ENCODE assay signal across 8 mouse cellular contexts in genomic region chr6:134984748-134985147, GRCm38 (mm10). TPM values are rescaled to one million over a fixed set of nuclear protein-coding genes. Genes with fewer than 3 reads are reported as not detected.
DNase-seq lines count a peak whose midpoint lies in the region; ATAC-seq and TF ChIP-seq lines count a peak whose summit lies in the region.

No protein-coding gene starts in this region.

- DNase-seq in embryonic facial prominence, embryonic 11.5 days (ENCODE audit: low spot score) = peak; percentile 38
- DNase-seq in embryonic facial prominence, embryonic 10.5 days (ENCODE audit: low spot score) = no peak
- peak; percentile 16 to 21 for DNase-seq in B cell, adult 2 months
- peak; percentile 26 to 49 for DNase-seq in cerebellum, postnatal 25 days
- DNase-seq in lung, postnatal 36 days = peak; percentile 53
- no peak for DNase-seq in gastrocnemius, adult 18-20 months (ENCODE audit: low spot score)
- DNase-seq in adrenal gland, postnatal 4 days (ENCODE audit: low spot score in 2 of 2) = no peak

- no peak for ATAC-seq in embryonic facial prominence, embryonic 11.5 days (replicated peaks; ENCODE audit: insufficient number of reproducible peaks, low FRiP score, low TSS enrichment, low read depth)
- peak; percentile 35 for ATAC-seq in intestine, postnatal 0 days

- H3K9ac ChIP-seq in embryonic facial prominence, embryonic 11.5 days (replicated peaks; ENCODE audit: low read length) = no peak overlapping the region
- no peak overlapping the region for H3K9ac ChIP-seq in intestine, postnatal 0 days (ENCODE audit: low read depth, low read length)

- WGBS in embryonic facial prominence, embryonic 11.5 days = 69% methylated on average over 3 of the region's 3 CpGs
- 61% methylated on average over 3 of the region's 3 CpGs for WGBS in embryonic facial prominence, embryonic 10.5 days
- WGBS in intestine, postnatal 0 days = 33% methylated on average over 3 of the region's 3 CpGs

- H3K4me2 ChIP-seq in embryonic facial prominence, embryonic 11.5 days (ENCODE audit: low read depth, low read length) = no peak overlapping the region
- H3K4me2 ChIP-seq in intestine, postnatal 0 days (replicated peaks; ENCODE audit: low read depth) = peak overlapping the region; percentile 93

- H3K27ac ChIP-seq in embryonic facial prominence, embryonic 11.5 days (replicated peaks; ENCODE audit: low read depth, low read length) = no peak overlapping the region
- H3K27ac ChIP-seq in embryonic facial prominence, embryonic 10.5 days (replicated peaks) = no peak overlapping the region
- no peak overlapping the region for H3K27ac ChIP-seq in intestine, postnatal 0 days (ENCODE audit: low read depth, low read length)

- H3K36me3 ChIP-seq in embryonic facial prominence, embryonic 11.5 days (replicated peaks; ENCODE audit: control insufficient read depth, insufficient read depth, low read depth, low read length) = no peaks in the 10 kb centered on the region
- H3K36me3 ChIP-seq in embryonic facial prominence, embryonic 10.5 days (replicated peaks) = no peaks in the 10 kb centered on the region
- no peaks in the 10 kb centered on the region for H3K36me3 ChIP-seq in intestine, postnatal 0 days (ENCODE audit: control insufficient read depth, insufficient read depth)

- H3K9me3 ChIP-seq in embryonic facial prominence, embryonic 11.5 days (replicated peaks; ENCODE audit: control insufficient read depth, low read length) = no peaks in the 10 kb centered on the region
- no peaks in the 10 kb centered on the region for H3K9me3 ChIP-seq in embryonic facial prominence, embryonic 10.5 days
- no peaks in the 10 kb centered on the region for H3K9me3 ChIP-seq in intestine, postnatal 0 days (ENCODE audit: control insufficient read depth)

- H3K4me1 ChIP-seq in embryonic facial prominence, embryonic 11.5 days (ENCODE audit: control insufficient read depth, insufficient read depth, low read length) = no peaks in the 10 kb centered on the region
- peaks cover 31% of the 10 kb centered on the region for H3K4me1 ChIP-seq in embryonic facial prominence, embryonic 10.5 days
- no peaks in the 10 kb centered on the region for H3K4me1 ChIP-seq in intestine, postnatal 0 days (replicated peaks; ENCODE audit: control insufficient read depth, insufficient read depth, low read length)

- peak; percentile 58 for TF ChIP-seq CTCF in intestine, postnatal 0 days (IDR thresholded peaks at IDR 0.05; ENCODE audit: low read depth)

- H3K27me3 ChIP-seq in embryonic facial prominence, embryonic 11.5 days (ENCODE audit: control insufficient read depth, insufficient read depth, low read length) = no peaks in the 10 kb centered on the region
- peaks cover 30% of the 10 kb centered on the region for H3K27me3 ChIP-seq in embryonic facial prominence, embryonic 10.5 days (replicated peaks; ENCODE audit: low read depth, poor library complexity, severe bottlenecking)
- H3K27me3 ChIP-seq in intestine, postnatal 0 days (replicated peaks; ENCODE audit: control insufficient read depth, insufficient read depth, low read length) = no peaks in the 10 kb centered on the region

- no peak overlapping the region for H3K4me3 ChIP-seq in embryonic facial prominence, embryonic 11.5 days (ENCODE audit: low read depth, low read length)
- no peak overlapping the region for H3K4me3 ChIP-seq in embryonic facial prominence, embryonic 10.5 days
- H3K4me3 ChIP-seq in intestine, postnatal 0 days (ENCODE audit: low read depth, low read length) = no peak overlapping the region

RNA-seq across cellular contexts. Expression of gene Apold1, which starts 3.2 kb away (rescaled TPM):
- 3.6 and 4.1 TPM in 2 replicates for polyA plus RNA-seq in embryonic facial prominence, embryonic 11.5 days (2014; fragmentation: Nextera tagmentation; extraction: Ambion mirVana)
- polyA plus RNA-seq in embryonic facial prominence, embryonic 10.5 days (2016; fragmentation: Nextera tagmentation; extraction: Ambion mirVana) = 2.6 and 2.7 TPM in 2 replicates
- polyA plus RNA-seq in intestine, postnatal 0 days (2015; fragmentation: Nextera tagmentation; extraction: Ambion mirVana) = 2.2 and 3.2 TPM in 2 replicates
- 1 to 10 TPM; 1.6 to 4.9 TPM for total RNA-seq in gastrocnemius, adult 18-20 months (2021)
- 1 to 10 TPM; 6.5 to 8.2 TPM for total RNA-seq in adrenal gland, postnatal 4 days (2021)

RNA-seq across cellular contexts. Expression of gene Ddx47, which starts 26.7 kb away (rescaled TPM):
- polyA plus RNA-seq in embryonic facial prominence, embryonic 11.5 days (2014; fragmentation: Nextera tagmentation; extraction: Ambion mirVana) = 116 and 125 TPM in 2 replicates
- polyA plus RNA-seq in embryonic facial prominence, embryonic 10.5 days (2016; fragmentation: Nextera tagmentation; extraction: Ambion mirVana) = 113 and 117 TPM in 2 replicates
- 32.6 and 33.5 TPM in 2 replicates for polyA plus RNA-seq in intestine, postnatal 0 days (2015; fragmentation: Nextera tagmentation; extraction: Ambion mirVana)
- total RNA-seq in gastrocnemius, adult 18-20 months (2021) = 10 to 100 TPM; 24.3 to 24.9 TPM
- total RNA-seq in adrenal gland, postnatal 4 days (2021) = 10 to 100 TPM; 74.1 to 84.0 TPM

Comparison
In these comparisons a context has a peak if more than half of its experiments do, and no peak if none do; other contexts are left out.
1. DNase-seq: peak in embryonic facial prominence, embryonic 11.5 days (single experiment), B cell, adult 2 months (2 of 2), cerebellum, postnatal 25 days (2 of 2) and lung, postnatal 36 days (single experiment); none in embryonic facial prominence, embryonic 10.5 days (single experiment), gastrocnemius, adult 18-20 months (single experiment) and adrenal gland, postnatal 4 days (0 of 2).